Comparison of ENCODE assay signal across 13 mouse cellular contexts in the genomic region with DNA sequence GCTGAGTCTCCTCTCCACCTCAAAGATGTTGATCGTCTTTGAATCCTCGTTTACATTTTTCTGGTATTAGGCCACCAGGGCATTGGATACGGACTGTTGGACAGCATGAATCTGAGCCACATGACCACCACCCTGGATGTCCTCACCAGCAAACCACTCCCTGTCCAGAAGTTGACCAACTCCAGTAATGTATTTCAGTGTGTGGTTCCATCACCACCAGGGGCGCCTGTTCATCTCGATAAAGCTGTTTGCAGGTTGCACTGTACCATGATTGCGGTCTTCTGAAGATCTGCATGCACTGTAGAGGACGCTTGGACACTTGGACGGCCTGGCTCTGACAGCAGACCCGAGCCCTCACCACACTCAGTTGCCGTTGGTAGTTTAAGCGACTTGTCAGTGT. TPM values are rescaled to one million over a fixed set of nuclear protein-coding genes. Genes with fewer than 3 reads are reported as not detected.
A peak's percentile ranks its signal among the peaks of the same experiment; 100 is the strongest.
DNase-seq lines count a peak whose midpoint lies in the region; ATAC-seq and TF ChIP-seq lines count a peak whose summit lies in the region.
"Had no signal": no experiment of that assay in that cellular context is flagged by ENCODE, and none has a peak within 500 bp of the region (broad histone marks: within the 10 kb centered on the region; RNA-seq: fewer than 3 reads in every experiment).

No protein-coding gene starts in this region.

- no peak overlapping the region for H3K4me2 ChIP-seq in kidney, embryonic 15.5 days
- no peak overlapping the region for H3K4me2 ChIP-seq in heart, embryonic 11.5 days
- H3K4me2 ChIP-seq: stomach, embryonic 15.5 days had no signal

- no peak overlapping the region for H3K27ac ChIP-seq in kidney, embryonic 15.5 days
- no peak overlapping the region for H3K27ac ChIP-seq in thymus, adult 2 months (ENCODE audit: control insufficient read depth, insufficient read depth, low read length)
- H3K27ac ChIP-seq in heart, embryonic 11.5 days (ENCODE audit: low read depth, low read length), result no peak overlapping the region
- H3K27ac ChIP-seq: stomach, embryonic 15.5 days had no signal

- peaks cover 19% of the 10 kb centered on the region for H3K27me3 ChIP-seq in kidney, embryonic 15.5 days
- H3K27me3 ChIP-seq in thymus, adult 2 months (ENCODE audit: control insufficient read depth, insufficient read depth, low read length), result no peaks in the 10 kb centered on the region
- peaks cover 24% of the 10 kb centered on the region for H3K27me3 ChIP-seq in heart, embryonic 11.5 days (ENCODE audit: control insufficient read depth, insufficient read depth, low read length)

- TF ChIP-seq CTCF in thymus, adult 2 months (IDR thresholded peaks at IDR 0.05; ENCODE audit: borderline replicate concordance, control insufficient read depth, extremely low read depth, insufficient read depth, low read length, poor library complexity), result peak; percentile 33; the same call in 1 of the 2 replicates
- peak; percentile 9; the same call in 1 of the 2 replicates for TF ChIP-seq CTCF in brain, embryonic 14.5 days (IDR thresholded peaks at IDR 0.05; ENCODE audit: borderline replicate concordance, extremely low read depth, insufficient read depth, insufficient read length)

- no peak for TF ChIP-seq POLR2A in thymus, adult 2 months (IDR thresholded peaks at IDR 0.05; ENCODE audit: control insufficient read depth, extremely low read depth, insufficient read depth, low read length, poor library complexity)
- TF ChIP-seq POLR2A in brain, embryonic 14.5 days (IDR thresholded peaks at IDR 0.05; ENCODE audit: borderline replicate concordance, extremely low read depth, insufficient read depth, insufficient read length, poor library complexity, severe bottlenecking), result no peak

- no peak for ATAC-seq in kidney, embryonic 15.5 days (replicated peaks; ENCODE audit: low FRiP score)
- ATAC-seq in heart, embryonic 11.5 days (replicated peaks; ENCODE audit: insufficient number of reproducible peaks, low FRiP score, low TSS enrichment), result no peak

- H3K36me3 ChIP-seq in kidney, embryonic 15.5 days, result no peaks in the 10 kb centered on the region
- H3K36me3 ChIP-seq in thymus, adult 2 months (ENCODE audit: control insufficient read depth, insufficient read depth, low read length), result no peaks in the 10 kb centered on the region
- H3K36me3 ChIP-seq in heart, embryonic 11.5 days (ENCODE audit: control insufficient read depth, insufficient read depth, low read length), result no peaks in the 10 kb centered on the region
- H3K36me3 ChIP-seq: stomach, embryonic 15.5 days had no signal

- 84% methylated on average over 11 of the region's 11 CpGs for WGBS in kidney, embryonic 15.5 days
- 89% methylated on average over 11 of the region's 11 CpGs for WGBS in thymus, adult 2 months
- 75% methylated on average over 11 of the region's 11 CpGs for WGBS in heart, embryonic 11.5 days (ENCODE audit: insufficient replicate concordance)

- H3K9ac ChIP-seq in kidney, embryonic 15.5 days, result no peak overlapping the region
- H3K9ac ChIP-seq in heart, embryonic 11.5 days (ENCODE audit: low read depth, low read length), result no peak overlapping the region
- H3K9ac ChIP-seq: stomach, embryonic 15.5 days had no signal

- peak; percentile 28 to 64 for DNase-seq in kidney, postnatal 36 days
- no peak for DNase-seq in thymus, adult 2 months
- DNase-seq in thymus, postnatal 36 days, result no peak
- no peak for DNase-seq in brain, embryonic 14.5 days (ENCODE audit: low read depth)
- no peak for DNase-seq in Muller cell, postnatal 12 days (ENCODE audit: inconsistent ontology term)
- DNase-seq: embryo, embryonic 11 days; gastrocnemius, postnatal 14 days; heart, postnatal 14 days; kidney, adult 8-10 months; left cerebral cortex, postnatal 4 days had no signal

- H3K4me3 ChIP-seq in kidney, embryonic 15.5 days (replicated peaks), result no peak overlapping the region
- no peak overlapping the region for H3K4me3 ChIP-seq in thymus, adult 2 months (ENCODE audit: control insufficient read depth, insufficient read depth, low read length)
- no peak overlapping the region for H3K4me3 ChIP-seq in heart, embryonic 11.5 days (ENCODE audit: low read depth, low read length)
- H3K4me3 ChIP-seq: stomach, embryonic 15.5 days had no signal

- H3K9me3 ChIP-seq in kidney, embryonic 15.5 days (replicated peaks), result no peaks in the 10 kb centered on the region
- no peaks in the 10 kb centered on the region for H3K9me3 ChIP-seq in heart, embryonic 11.5 days (replicated peaks; ENCODE audit: control insufficient read depth, low read length)
- H3K9me3 ChIP-seq: stomach, embryonic 15.5 days had no signal

- H3K4me1 ChIP-seq in kidney, embryonic 15.5 days, result peaks cover 31% of the 10 kb centered on the region
- H3K4me1 ChIP-seq in thymus, adult 2 months (replicated peaks; ENCODE audit: control insufficient read depth, insufficient read depth, low read length), result peaks cover 41% of the 10 kb centered on the region
- H3K4me1 ChIP-seq in heart, embryonic 11.5 days (ENCODE audit: control insufficient read depth, insufficient read depth, low read length), result 0 out of 2 replicates have a peak, but pooled peaks cover 3% of the 10 kb centered on the region

RNA-seq across cellular contexts. Expression of gene H2-DMb2, which starts 9.8 kb away (rescaled TPM):
- polyA plus RNA-seq in kidney, embryonic 15.5 days (2015; fragmentation: Nextera tagmentation; extraction: Ambion mirVana), result 22.6 and 25.3 TPM in 2 replicates
- polyA plus RNA-seq in thymus, adult 2 months (2012; rRNA removed), result 119 and 123 TPM in 2 replicates
- 0.18 and 0.40 TPM in 2 replicates for polyA plus RNA-seq in brain, embryonic 14.5 days (2012; rRNA removed)
- 0.20 TPM in 1 of 2 replicates, not detected in the other for polyA plus RNA-seq in heart, embryonic 11.5 days (2014; fragmentation: Nextera tagmentation; extraction: Ambion mirVana)

RNA-seq across cellular contexts. Expression of gene Brd2, which starts 10.9 kb away (rescaled TPM):
- polyA plus RNA-seq in kidney, embryonic 15.5 days (2015; fragmentation: Nextera tagmentation; extraction: Ambion mirVana), result 135 and 140 TPM in 2 replicates
- 236 and 257 TPM in 2 replicates for polyA plus RNA-seq in thymus, adult 2 months (2012; rRNA removed)
- 186 and 256 TPM in 2 replicates for polyA plus RNA-seq in brain, embryonic 14.5 days (2012; rRNA removed)
- polyA plus RNA-seq in heart, embryonic 11.5 days (2014; fragmentation: Nextera tagmentation; extraction: Ambion mirVana), result 59.7 and 105 TPM in 2 replicates

RNA-seq across cellular contexts. Expression of gene H2-DMa, which starts 13.9 kb away (rescaled TPM):
- polyA plus RNA-seq in kidney, embryonic 15.5 days (2015; fragmentation: Nextera tagmentation; extraction: Ambion mirVana), result 14.8 and 15.9 TPM in 2 replicates
- polyA plus RNA-seq in thymus, adult 2 months (2012; rRNA removed), result 141 and 177 TPM in 2 replicates
- polyA plus RNA-seq in brain, embryonic 14.5 days (2012; rRNA removed), result 12.0 and 16.4 TPM in 2 replicates
- 6.2 and 8.1 TPM in 2 replicates for polyA plus RNA-seq in heart, embryonic 11.5 days (2014; fragmentation: Nextera tagmentation; extraction: Ambion mirVana)

RNA-seq across cellular contexts. Expression of gene H2-DMb1, which starts 19.6 kb away (rescaled TPM):
- polyA plus RNA-seq in kidney, embryonic 15.5 days (2015; fragmentation: Nextera tagmentation; extraction: Ambion mirVana), result 4.9 and 6.0 TPM in 2 replicates
- polyA plus RNA-seq in thymus, adult 2 months (2012; rRNA removed), result 130 and 197 TPM in 2 replicates
- polyA plus RNA-seq in brain, embryonic 14.5 days (2012; rRNA removed), result 0.82 and 1.1 TPM in 2 replicates
- 0.27 and 0.29 TPM in 2 replicates for polyA plus RNA-seq in heart, embryonic 11.5 days (2014; fragmentation: Nextera tagmentation; extraction: Ambion mirVana)

RNA-seq across cellular contexts. Expression of gene H2-Oa, which starts 41.1 kb away (rescaled TPM):
- polyA plus RNA-seq in kidney, embryonic 15.5 days (2015; fragmentation: Nextera tagmentation; extraction: Ambion mirVana), result 0.39 and 0.64 TPM in 2 replicates
- 122 and 154 TPM in 2 replicates for polyA plus RNA-seq in thymus, adult 2 months (2012; rRNA removed)
- 0.07 and 0.20 TPM in 2 replicates for polyA plus RNA-seq in brain, embryonic 14.5 days (2012; rRNA removed)
- 0.34 and 1.2 TPM in 2 replicates for polyA plus RNA-seq in heart, embryonic 11.5 days (2014; fragmentation: Nextera tagmentation; extraction: Ambion mirVana)

Comparison
In these comparisons a context has a peak if more than half of its experiments do, and no peak if none do; other contexts are left out.
1. DNase-seq: peak in kidney, postnatal 36 days (2 of 2); none in thymus, adult 2 months (single experiment), thymus, postnatal 36 days (0 of 2), brain, embryonic 14.5 days (single experiment) and Muller cell, postnatal 12 days (single experiment).
2. RNA of gene H2-DMb2, which starts 9.8 kb away (polyA plus RNA-seq): 119 to 123 TPM in thymus, adult 2 months and 22.6 to 25.3 TPM in kidney, embryonic 15.5 days; 0.18 to 0.40 TPM in brain, embryonic 14.5 days and 0.20 TPM in heart, embryonic 11.5 days; every median in the first group is over 10 times any median in the second.